Mouse (Mus musculus): ENCODE results near the gene Cept1.

GRCm38 (mm10) chr3:106515016-106515415 lies 32.6 kb downstream of the Cept1 start:
- TF ChIP-seq CTCF (conservative IDR thresholded peaks at IDR 0.05; ENCODE audit: low read length) (no peak), POU5F1 (IDR thresholded peaks at IDR 0.05; ENCODE audit: borderline replicate concordance, low read length) (no peak)
